29 mouse cellular contexts compared by ENCODE assay signal in the genomic region with DNA sequence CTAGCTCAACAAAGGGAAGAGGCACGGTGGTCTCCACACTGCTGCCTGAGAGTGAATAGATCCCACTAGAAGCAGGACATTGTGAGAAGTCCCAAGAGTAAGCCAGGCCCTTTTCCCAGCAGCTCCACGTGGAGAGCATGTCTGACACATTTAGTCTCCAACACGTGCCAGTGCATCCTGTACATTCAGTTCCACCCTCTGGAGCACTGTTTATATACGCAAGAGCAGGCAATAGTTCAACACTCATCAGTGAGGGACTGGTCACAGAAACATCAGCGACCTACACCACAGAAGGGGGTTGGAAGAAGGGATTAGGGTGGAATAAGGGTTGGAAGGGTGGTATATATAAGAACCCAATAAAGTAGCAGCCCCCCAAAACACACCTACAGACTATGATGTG.
"Had no signal": no experiment of that assay in that cellular context is flagged by ENCODE, and none has a peak within 500 bp of the region (broad histone marks: within the 10 kb centered on the region; RNA-seq: fewer than 3 reads in every experiment).

No protein-coding gene starts in this region.

- H3K27me3 ChIP-seq: embryonic facial prominence, embryonic 12.5 days; embryonic facial prominence, embryonic 13.5 days; embryonic facial prominence, embryonic 15.5 days; forebrain, embryonic 12.5 days; forebrain, embryonic 13.5 days; forebrain, embryonic 15.5 days had no signal

- H3K9ac ChIP-seq: embryonic facial prominence, embryonic 12.5 days; embryonic facial prominence, embryonic 13.5 days; embryonic facial prominence, embryonic 15.5 days; forebrain, embryonic 12.5 days; forebrain, embryonic 13.5 days; forebrain, embryonic 15.5 days; forebrain, postnatal 0 days had no signal

- H3K4me1 ChIP-seq: embryonic facial prominence, embryonic 10.5 days; embryonic facial prominence, embryonic 12.5 days; embryonic facial prominence, embryonic 13.5 days; forebrain, embryonic 10.5 days; forebrain, embryonic 12.5 days; forebrain, embryonic 13.5 days; forebrain, embryonic 15.5 days had no signal

- ATAC-seq: forebrain, embryonic 13.5 days; forebrain, embryonic 14.5 days; forebrain, embryonic 15.5 days; forebrain, embryonic 16.5 days; forebrain, postnatal 0 days had no signal

- H3K4me2 ChIP-seq: embryonic facial prominence, embryonic 12.5 days; embryonic facial prominence, embryonic 13.5 days; embryonic facial prominence, embryonic 15.5 days; forebrain, embryonic 12.5 days; forebrain, embryonic 13.5 days; forebrain, embryonic 15.5 days had no signal

- H3K4me3 ChIP-seq: embryonic facial prominence, embryonic 10.5 days; embryonic facial prominence, embryonic 12.5 days; embryonic facial prominence, embryonic 13.5 days; embryonic facial prominence, embryonic 15.5 days; erythroblast, embryonic 14.5 days; forebrain, embryonic 10.5 days; forebrain, embryonic 12.5 days; forebrain, embryonic 13.5 days; forebrain, embryonic 15.5 days; gastrocnemius, adult 2 months; heart, adult 2 months had no signal

- H3K27ac ChIP-seq: embryonic facial prominence, embryonic 10.5 days; embryonic facial prominence, embryonic 12.5 days; embryonic facial prominence, embryonic 13.5 days; embryonic facial prominence, embryonic 15.5 days; forebrain, embryonic 10.5 days; forebrain, embryonic 12.5 days; forebrain, embryonic 13.5 days; forebrain, embryonic 15.5 days; gastrocnemius, adult 2 months; heart, adult 2 months had no signal

- H3K36me3 ChIP-seq: embryonic facial prominence, embryonic 10.5 days; embryonic facial prominence, embryonic 12.5 days; forebrain, embryonic 10.5 days; forebrain, embryonic 12.5 days; forebrain, embryonic 15.5 days had no signal

- H3K9me3 ChIP-seq: embryonic facial prominence, embryonic 10.5 days; embryonic facial prominence, embryonic 12.5 days; embryonic facial prominence, embryonic 13.5 days; embryonic facial prominence, embryonic 15.5 days; forebrain, embryonic 10.5 days; forebrain, embryonic 12.5 days; forebrain, embryonic 13.5 days; forebrain, embryonic 15.5 days had no signal

- DNase-seq: cerebellum, adult 2 months; cerebellum, adult 8-10 months; cerebellum, adult 9-10 months; cerebellum, adult 9-11 months; cerebellum, postnatal 10 days; cerebellum, postnatal 14 days; cerebellum, postnatal 25 days; cerebellum, postnatal 36 days; embryo, embryonic 11 days; forebrain, postnatal 0 days; gastrocnemius, adult 2 months; gastrocnemius, postnatal 10 days; gastrocnemius, postnatal 14 days; gastrocnemius, postnatal 25 days; gastrocnemius, postnatal 36 days; heart, adult 11 months; heart, adult 18-20 months; heart, adult 2 months had no signal
